Mouse (Mus musculus) CH12.LX (cell line): Measurements from ENCODE around the gene Cdc14b. TPM values are rescaled to one million over a fixed set of nuclear protein-coding genes. Genes with fewer than 3 reads are reported as not detected.

ENCODE experiments used
- DNase-seq: peaks from one replicate; pipeline ENCODE4 v3.0.0-alpha.2; 2013; ENCODE audit errors: extremely low read depth
- H3K27ac ChIP-seq: 2 replicates; pipeline ENCODE4 v1.5.1; 2012; ENCODE audit warnings: low read depth, mild to moderate bottlenecking, control low read depth, moderate library complexity; ENCODE audit not compliant: insufficient read depth
- H3K27me3 ChIP-seq: replicated peaks from 2 replicates; pipeline ENCODE3; 2012; ENCODE audit warnings: inconsistent platforms
- H3K36me3 ChIP-seq, 2 experiments: replicated peaks in 1 of 2; 2 replicates each; pipeline versions ENCODE3 to v1.6.1; 2012; ENCODE audit warnings: inconsistent platforms in 1 of 2, low read length in 1 of 2, mild to moderate bottlenecking in 1 of 2, mixed read lengths in 1 of 2, moderate library complexity in 1 of 2; ENCODE audit not compliant: control insufficient read depth in 1 of 2, insufficient read depth in 1 of 2
- H3K4me1 ChIP-seq, 2 experiments: 2 replicates each; pipeline ENCODE4 v1.6.1; 2012; ENCODE audit warnings: inconsistent platforms in 1 of 2, moderate library complexity in 1 of 2; ENCODE audit not compliant: insufficient read depth in 2 of 2, control insufficient read depth in 1 of 2
- H3K4me2 ChIP-seq: 2 replicates; pipeline ENCODE4 v1.6.1; 2012; ENCODE audit warnings: low read depth, mild to moderate bottlenecking, control low read depth; ENCODE audit not compliant: poor library complexity, insufficient read depth, severe bottlenecking
- H3K4me3 ChIP-seq, 3 experiments: fragments of 150-350 bp in 1 of 3; sonication (generic) in 1 of 3; replicated peaks in 1 of 3; 2 replicates each; pipeline versions ENCODE3 to v1.5.1; 2011 to 2012; ENCODE audit warnings: low read depth in 2 of 3, low read length in 2 of 3, mild to moderate bottlenecking in 2 of 3, moderate library complexity in 2 of 3, control low read depth in 1 of 3, improper control_type of control experiment in 1 of 3, inconsistent platforms in 1 of 3, mixed read lengths in 1 of 3; ENCODE audit not compliant: poor library complexity in 1 of 3
- H3K79me2 ChIP-seq: replicated peaks from 2 replicates; pipeline ENCODE4 v1.6.1; 2012; ENCODE audit warnings: mild to moderate bottlenecking, moderate library complexity; ENCODE audit not compliant: control insufficient read depth, poor library complexity, insufficient read depth, severe bottlenecking; ENCODE audit errors: extremely low read depth
- H3K9ac ChIP-seq: 2 replicates; pipeline ENCODE4 v1.6.1; 2012; ENCODE audit warnings: low read depth, mild to moderate bottlenecking, control low read depth, moderate library complexity; ENCODE audit not compliant: insufficient read depth
- H3K9me3 ChIP-seq: replicated peaks from 2 replicates; pipeline ENCODE3; 2012; ENCODE audit warnings: low read length, inconsistent platforms, mixed read lengths
- BHLHE40 ChIP-seq: IDR thresholded peaks from 2 replicates; pipeline ENCODE4 v1.6.1; 2011; ENCODE audit warnings: mild to moderate bottlenecking, low read depth, low read length, improper control_type of control experiment
- CTCF ChIP-seq, 2 experiments: IDR thresholded peaks in 1 of 2; conservative IDR thresholded peaks in 1 of 2; 2 replicates each; pipeline ENCODE4 v1.5.1; 2011 to 2012; ENCODE audit warnings: low read depth in 2 of 2, low read length in 2 of 2, improper control_type of control experiment in 1 of 2, inconsistent platforms in 1 of 2, mild to moderate bottlenecking in 1 of 2, moderate library complexity in 1 of 2
- E2F4 ChIP-seq: IDR thresholded peaks from 2 replicates; pipeline ENCODE4 v1.6.1; 2011; ENCODE audit warnings: low read depth, low read length, improper control_type of control experiment; ENCODE audit not compliant: insufficient replicate concordance
- ETS1 ChIP-seq: conservative IDR thresholded peaks from 2 replicates; pipeline ENCODE4 v1.6.1; 2012; ENCODE audit warnings: low read depth, mild to moderate bottlenecking, inconsistent platforms, low read length, improper control_type of control experiment, moderate library complexity
- GABPA ChIP-seq: IDR thresholded peaks from 2 replicates; pipeline ENCODE4 v1.6.1; 2012; ENCODE audit warnings: low read depth, low read length, improper control_type of control experiment, inconsistent platforms; ENCODE audit not compliant: insufficient replicate concordance
- HCFC1 ChIP-seq: IDR thresholded peaks from 2 replicates; pipeline ENCODE4 v1.6.1; 2012; ENCODE audit warnings: low read depth, mild to moderate bottlenecking, inconsistent platforms, low read length, improper control_type of control experiment
- IRF4 ChIP-seq: IDR thresholded peaks from 2 replicates; pipeline ENCODE4 v1.6.1; 2014; ENCODE audit warnings: low read depth, mild to moderate bottlenecking, inconsistent platforms, low read length, improper control_type of control experiment
- JUN ChIP-seq: IDR thresholded peaks from 2 replicates; pipeline ENCODE4 v1.6.1; 2011; ENCODE audit warnings: low read depth, mild to moderate bottlenecking, low read length, improper control_type of control experiment, moderate library complexity; ENCODE audit not compliant: insufficient read depth
- MAFK ChIP-seq: IDR thresholded peaks from 2 replicates; pipeline ENCODE4 v1.6.1; 2011; ENCODE audit warnings: low read length, improper control_type of control experiment; ENCODE audit not compliant: insufficient replicate concordance
- MXI1 ChIP-seq: IDR thresholded peaks from 2 replicates; pipeline ENCODE4 v1.6.1; 2011; ENCODE audit warnings: mild to moderate bottlenecking, low read depth, low read length, improper control_type of control experiment
- MYC ChIP-seq: IDR thresholded peaks from 2 replicates; pipeline ENCODE4 v1.6.1; 2011; ENCODE audit warnings: low read depth, mild to moderate bottlenecking, improper control_type of control experiment, low read length
- NRF1 ChIP-seq: IDR thresholded peaks from 2 replicates; pipeline ENCODE4 v1.6.1; 2014; ENCODE audit warnings: low read depth, mild to moderate bottlenecking, inconsistent platforms, low read length, improper control_type of control experiment, moderate library complexity
- PAX5 ChIP-seq: IDR thresholded peaks from 2 replicates; pipeline ENCODE4 v1.6.1; 2012; ENCODE audit warnings: low read length, inconsistent platforms, mixed read lengths
- POLR2AphosphoS2 ChIP-seq: IDR thresholded peaks from 2 replicates; pipeline ENCODE4 v1.6.1; 2011; ENCODE audit warnings: low read depth, low read length, improper control_type of control experiment
- RAD21 ChIP-seq: IDR thresholded peaks from 2 replicates; pipeline ENCODE4 v1.6.1; 2011; ENCODE audit warnings: low read depth, mild to moderate bottlenecking, low read length, improper control_type of control experiment, moderate library complexity
- RCOR1 ChIP-seq: conservative IDR thresholded peaks from 2 replicates; pipeline ENCODE4 v1.6.1; 2012; ENCODE audit warnings: low read depth, mild to moderate bottlenecking, inconsistent platforms, low read length, improper control_type of control experiment
- SMC3 ChIP-seq: IDR thresholded peaks from 2 replicates; pipeline ENCODE4 v1.6.1; 2011; ENCODE audit warnings: low read depth, low read length, improper control_type of control experiment
- TBP ChIP-seq: conservative IDR thresholded peaks from 2 replicates; pipeline ENCODE4 v1.6.1; 2011; ENCODE audit warnings: low read depth, low read length, improper control_type of control experiment
- ZC3H11A ChIP-seq: IDR thresholded peaks from 2 replicates; pipeline ENCODE4 v1.6.1; 2012; ENCODE audit warnings: low read depth, mild to moderate bottlenecking, inconsistent platforms, low read length, improper control_type of control experiment
- ZKSCAN1 ChIP-seq: IDR thresholded peaks from 2 replicates; pipeline ENCODE4 v1.6.1; 2012; ENCODE audit warnings: low read depth, inconsistent platforms, low read length, improper control_type of control experiment, borderline replicate concordance
- ZNF384 ChIP-seq: IDR thresholded peaks from 2 replicates; pipeline ENCODE4 v1.6.1; 2012; ENCODE audit warnings: low read depth, low read length, improper control_type of control experiment, inconsistent platforms
- dilution Hi-C: fragments of 300-500 bp; cut with MboI; formaldehyde crosslinking; loops from 2 replicates; pipeline ENCODE4 v1.14.3; 2020; ENCODE audit warnings: low sequenced_read_pairs; ENCODE audit not compliant: extremely low pct_unique_long_range_greater_than_20kb, extremely low pct_ligation_motif_present
- in situ Hi-C: fragments of 300-500 bp; cut with MboI; formaldehyde crosslinking; loops from 3 replicates; pipeline ENCODE4 v1.14.3; 2019; ENCODE audit warnings: low sequenced_read_pairs, low pct_ligation_motif_present, low pct_unique_long_range_greater_than_20kb, mixed read lengths
- polyA plus RNA-seq: library from polyadenylated mRNA; unstranded; fragments of >175 nt; gene quantifications from 2 replicates; pipeline ENCODE4 v1.2.1, GENCODE M21; 2012; ENCODE audit warnings: low read depth; ENCODE audit not compliant: insufficient read length
- total RNA-seq, 2 experiments: library from RNA; depleted of rRNA; stranded (reverse); fragments of 300-350 nt in 1 of 2; fragments of >200 nt in 1 of 2; gene quantifications; 2 replicates each; pipeline ENCODE4 v1.2.3; 2012 to 2014

Cdc14b gene
- total and polyA plus RNA-seq, 3 experiments, result 2.7 to 5.5 (median 4.6) TPM

DNA sequence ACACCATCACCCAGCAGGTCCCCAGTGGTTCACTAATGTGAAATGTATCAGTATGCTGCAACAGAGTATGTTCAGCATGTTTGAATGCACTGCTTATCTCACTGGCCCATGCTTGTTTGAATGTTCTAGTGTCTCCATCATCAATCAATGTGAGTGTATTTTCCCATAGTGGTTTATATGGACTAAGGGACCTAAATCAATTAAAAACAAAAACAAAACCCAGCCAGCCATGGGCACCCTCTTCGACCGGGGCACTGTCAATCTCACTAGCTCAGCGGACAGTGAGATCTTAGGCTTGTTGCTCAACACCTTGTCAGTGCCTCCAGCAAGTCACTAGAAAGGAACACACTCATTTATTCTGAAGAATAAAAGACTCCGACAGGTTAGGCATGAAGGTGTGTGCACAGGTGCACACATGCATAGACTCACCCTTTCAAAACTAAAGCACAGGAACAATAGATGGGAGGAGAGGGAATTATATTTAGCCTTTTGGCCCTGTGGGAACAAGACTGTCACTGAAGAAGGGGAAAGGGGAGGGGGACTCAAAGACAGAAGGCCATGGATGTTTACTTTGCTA is 30.3 kb downstream of the Cdc14b start:
- Histone ChIP-seq H3K27ac (no peak overlapping the region), H3K36me3 (peaks cover 0 to 10% of the 10 kb centered on the region in 2 experiments), H3K9ac (no peak overlapping the region), H3K4me2 (no peak overlapping the region), H3K9me3 (no peaks in the 10 kb centered on the region), H3K27me3 (no peaks in the 10 kb centered on the region), H3K79me2 (no peaks in the 10 kb centered on the region), H3K4me3 (no peak overlapping the region), H3K4me1 (peaks cover 6 to 50% of the 10 kb centered on the region in 2 experiments; a peak in 3 of 4 replicates)
- dilution Hi-C loops (no loop called here), in situ Hi-C loops (loop anchor here (5.0 to 10.0 kb wide), 2 partner anchors 68 to 200 kb away; partner anchors contain the start of gene Aaed1)
- no peak for DNase-seq
- TF ChIP-seq GABPA, result no peak
- TF ChIP-seq MYC, result no peak
- TF ChIP-seq ZNF384, result no peak
- TF ChIP-seq RAD21, result no peak
- no peak for TF ChIP-seq E2F4
- no peak for TF ChIP-seq PAX5
- TF ChIP-seq MXI1, result no peak
- TF ChIP-seq SMC3, result no peak
- TF ChIP-seq IRF4, result no peak
- TF ChIP-seq ETS1, result no peak
- no peak for TF ChIP-seq ZKSCAN1
- TF ChIP-seq POLR2AphosphoS2, result no peak
- TF ChIP-seq TBP, result no peak
- TF ChIP-seq ZC3H11A, result no peak
- TF ChIP-seq JUN, result no peak
- no peak for TF ChIP-seq MAFK
- TF ChIP-seq BHLHE40, result no peak
- TF ChIP-seq RCOR1, result no peak
- no peak for TF ChIP-seq NRF1

DNA sequence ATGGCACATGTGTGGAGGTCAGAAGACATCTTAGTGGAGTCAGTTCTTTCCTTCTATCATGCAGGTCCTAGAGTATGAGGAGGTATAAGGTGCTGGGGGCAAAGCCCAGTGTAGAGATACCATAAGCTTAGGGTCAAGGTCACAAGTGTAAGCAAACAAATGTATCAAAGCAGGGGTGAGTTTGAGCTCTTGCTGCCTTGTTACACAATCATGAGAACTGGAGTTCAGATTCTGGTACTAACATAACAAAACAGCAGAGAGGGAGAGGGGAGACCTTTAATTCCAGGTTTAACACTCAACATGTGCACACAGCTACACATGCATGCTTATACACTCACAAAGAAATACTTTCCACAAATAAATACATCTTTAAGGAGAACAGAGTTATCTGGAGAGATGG is 32.4 kb downstream of the Cdc14b start:
- Histone ChIP-seq H3K4me2 (no peak overlapping the region), H3K9me3 (no peaks in the 10 kb centered on the region), H3K27ac (no peak overlapping the region), H3K36me3 (peaks cover 0 to 10% of the 10 kb centered on the region in 2 experiments), H3K9ac (no peak overlapping the region), H3K79me2 (no peaks in the 10 kb centered on the region), H3K4me3 (no peak overlapping the region), H3K27me3 (no peaks in the 10 kb centered on the region), H3K4me1 (peaks cover 4 to 40% of the 10 kb centered on the region in 2 experiments; a peak in 3 of 4 replicates)
- dilution Hi-C loops (no loop called here), in situ Hi-C loops (loop anchor here (10.0 kb wide), 1 partner anchor 202 kb away; no protein-coding TSS in a partner anchor)
- DNase-seq, result no peak
- no peak for TF ChIP-seq E2F4
- no peak for TF ChIP-seq HCFC1
- TF ChIP-seq CTCF (conservative IDR thresholded peaks at IDR 0.05 in 1 of 2, IDR thresholded peaks at IDR 0.05 in 1 of 2; ENCODE audit: low read depth in 2 of 2, low read length in 2 of 2), result no peak
- TF ChIP-seq ETS1, result no peak
